Mouse (Mus musculus) C2C12 (cell line): Measurements from ENCODE around the gene Itpkb.

Experiments
- CEBPB ChIP-seq: IDR thresholded peaks from one replicate; pipeline ENCODE4 v1.6.1; 2011; ENCODE audit warnings: low read depth, mild to moderate bottlenecking, control low read depth, moderate library complexity
- CTCF ChIP-seq: IDR thresholded peaks from one replicate; pipeline ENCODE4 v1.5.1; 2011; ENCODE audit not compliant: control insufficient read depth, insufficient read depth, insufficient read length
- MAX ChIP-seq: IDR thresholded peaks from one replicate; pipeline ENCODE4 v1.6.1; 2011; ENCODE audit warnings: mild to moderate bottlenecking, control low read depth
- MYOD1 ChIP-seq: IDR thresholded peaks from one replicate; pipeline ENCODE4 v1.6.1; 2011; ENCODE audit warnings: low read depth; ENCODE audit not compliant: control insufficient read depth, insufficient read length

GRCm38 (mm10) chr1:180407727-180408719 lies 77.7 kb downstream of the Itpkb start:
- no peak for TF ChIP-seq CTCF
- no peak for TF ChIP-seq MYOD1
- no peak for TF ChIP-seq CEBPB
- TF ChIP-seq MAX: no peak
